Mouse (Mus musculus) embryonic facial prominence, embryonic 12.5 days (tissue): ENCODE measurements around the gene Klf7. TPM values are rescaled to one million over a fixed set of nuclear protein-coding genes. Genes with fewer than 3 reads are reported as not detected.
A peak's percentile ranks its signal among the peaks of the same experiment; 100 is the strongest.

Experiments used
- ATAC-seq: fragments of 200-750 bp; cut with Nextera tagmentation; 2 replicates; pipeline ENCODE4 v1.8.0; 2017; ENCODE audit not compliant: insufficient number of reproducible peaks, insufficient read depth, low FRiP score, low TSS enrichment
- H3K27ac ChIP-seq: fragments of 300-500 bp; sonication (generic); 2 replicates; pipeline ENCODE4 v1.5.1; 2016; ENCODE audit warnings: mild to moderate bottlenecking
- H3K27me3 ChIP-seq: fragments of 300-500 bp; sonication (generic); 2 replicates; pipeline ENCODE4 v1.6.1; 2016; ENCODE audit warnings: mild to moderate bottlenecking, moderate library complexity
- H3K36me3 ChIP-seq: fragments of 300-500 bp; sonication (generic); 2 replicates; pipeline ENCODE4 v1.6.1; 2016; ENCODE audit warnings: mild to moderate bottlenecking
- H3K4me1 ChIP-seq: fragments of 300-500 bp; sonication (generic); 2 replicates; pipeline ENCODE4 v1.6.1; 2016
- H3K4me2 ChIP-seq: fragments of 300-500 bp; sonication (generic); replicated peaks from 2 replicates; pipeline ENCODE4 v1.6.1; 2016; ENCODE audit warnings: mild to moderate bottlenecking, moderate library complexity
- H3K4me3 ChIP-seq: fragments of 300-500 bp; sonication (generic); 2 replicates; pipeline ENCODE4 v1.5.1; 2016; ENCODE audit warnings: mild to moderate bottlenecking
- H3K9ac ChIP-seq: fragments of 300-500 bp; sonication (generic); 2 replicates; pipeline ENCODE4 v1.6.1; 2016; ENCODE audit warnings: mild to moderate bottlenecking, moderate library complexity
- H3K9me3 ChIP-seq: fragments of 300-500 bp; sonication (generic); 2 replicates; pipeline ENCODE4 v1.6.1; 2016; ENCODE audit warnings: mild to moderate bottlenecking, moderate library complexity
- WGBS: fragments of 180-500 bp; shearing (Covaris S2); methylation state at CpG from one replicate; pipeline ENCODE4 v1.1.7; 2016; 5-methylcytosine and 5-hydroxymethylcytosine counted together
- polyA plus RNA-seq: library from polyadenylated mRNA; unstranded; fragments of >200 nt; fragmentation: Nextera tagmentation; extraction: Ambion mirVana; gene quantifications from 2 replicates; pipeline ENCODE4 v1.2.1, GENCODE M21; 2016

The Klf7 gene
- polyA plus RNA-seq, 1 experiment from 2014 or later: 23.3 TPM

DNA sequence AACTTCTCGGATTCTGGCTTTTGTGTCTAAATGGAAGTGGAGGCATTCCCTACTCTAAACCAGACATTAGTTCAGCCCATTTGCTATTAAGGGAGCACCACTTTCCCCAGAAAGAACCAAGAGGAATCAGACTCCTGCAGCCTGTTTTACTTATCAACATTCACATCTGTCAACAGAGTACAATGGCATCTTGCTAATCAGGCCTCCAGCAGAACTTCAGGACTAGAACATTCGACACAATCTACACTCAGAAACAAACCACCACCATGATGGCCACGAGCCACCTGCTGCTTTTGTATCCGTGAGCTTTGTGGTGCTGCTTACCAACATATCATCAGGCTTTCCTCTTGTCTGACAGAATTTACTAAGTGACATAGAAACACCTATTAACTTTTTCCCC, 23.3 kb downstream of the Klf7 start:
- H3K4me2 ChIP-seq: no peak overlapping the region
- no peaks in the 10 kb centered on the region for H3K36me3 ChIP-seq

DNA sequence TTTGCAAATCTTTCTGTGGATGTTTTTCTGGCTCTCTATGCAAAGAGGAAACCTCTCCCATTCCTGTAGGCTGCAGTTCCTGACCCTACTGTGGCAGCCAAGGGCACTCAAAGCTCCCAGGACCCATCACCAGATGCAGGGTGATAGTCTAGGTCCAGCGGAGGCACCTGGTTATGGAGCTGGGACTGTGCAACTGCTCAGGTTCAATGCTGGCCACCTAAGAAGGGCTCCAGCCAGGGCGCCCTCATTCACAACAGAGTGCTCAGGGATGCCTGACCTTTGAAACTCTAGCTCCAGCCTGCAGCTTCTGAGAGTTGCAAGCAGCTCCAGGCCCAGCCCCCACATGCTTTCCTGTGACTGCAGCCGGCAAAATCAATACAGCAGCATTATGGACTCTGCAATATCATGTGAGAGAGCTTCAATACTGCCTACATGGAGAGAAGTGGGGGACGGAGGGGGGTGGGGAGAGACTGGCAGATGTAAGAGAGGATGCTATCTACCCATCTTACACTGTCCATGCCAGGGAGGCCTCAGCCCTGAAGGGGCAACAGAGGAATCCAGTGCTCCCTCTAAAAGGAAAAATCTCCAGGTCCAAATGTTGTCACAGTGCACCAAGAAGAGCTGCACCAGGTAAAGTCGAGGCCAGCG, 24.3 kb downstream of the Klf7 start:
- Histone ChIP-seq H3K9me3 (no peaks in the 10 kb centered on the region), H3K4me3 (no peak overlapping the region), H3K27ac (no peak overlapping the region), H3K36me3 (no peaks in the 10 kb centered on the region), H3K9ac (no peak overlapping the region), H3K27me3 (no peaks in the 10 kb centered on the region), H3K4me2 (no peak overlapping the region), H3K4me1 (peaks cover 21% of the 10 kb centered on the region)
- ATAC-seq: no peak
- WGBS: 53% methylated on average over 6 of the region's 6 CpGs

More for the DNA sequence above, 23.3 kb downstream of the Klf7 start:
- H3K4me1 ChIP-seq: peaks cover 21% of the 10 kb centered on the region
- H3K4me3 ChIP-seq: no peak overlapping the region
- no peaks in the 10 kb centered on the region for H3K9me3 ChIP-seq
- ATAC-seq: no peak
- H3K9ac ChIP-seq: no peak overlapping the region
- no peaks in the 10 kb centered on the region for H3K27me3 ChIP-seq
- 63% methylated on average over 4 of the region's 4 CpGs for WGBS
- H3K27ac ChIP-seq: no peak overlapping the region

DNA sequence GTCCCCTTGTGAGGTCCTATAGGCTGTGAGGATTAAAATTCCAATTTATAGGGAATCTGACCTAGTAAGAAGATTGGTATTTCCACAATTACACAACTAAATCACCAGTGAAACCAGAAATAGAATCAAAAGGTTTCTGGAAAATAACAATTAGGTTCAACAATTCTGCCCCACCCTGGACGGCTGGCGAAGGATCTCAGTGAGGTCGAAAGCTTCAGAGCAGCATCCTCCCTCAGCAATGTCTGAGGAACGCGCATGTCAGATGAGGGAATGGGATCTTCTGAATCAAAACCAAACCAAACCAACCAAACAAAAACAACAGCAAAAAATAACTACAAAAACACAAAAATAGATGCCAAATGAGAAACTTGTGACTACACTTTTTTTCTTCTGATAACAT, 29.1 kb downstream of the Klf7 start:
- no peak overlapping the region for H3K4me3 ChIP-seq
- H3K27ac ChIP-seq: no peak overlapping the region
- peaks cover 14% of the 10 kb centered on the region for H3K4me1 ChIP-seq
- no peaks in the 10 kb centered on the region for H3K9me3 ChIP-seq
- 92% methylated on average over 5 of the region's 5 CpGs for WGBS
- no peaks in the 10 kb centered on the region for H3K27me3 ChIP-seq
- ATAC-seq: no peak
- H3K9ac ChIP-seq: no peak overlapping the region
- H3K4me2 ChIP-seq: no peak overlapping the region
- no peaks in the 10 kb centered on the region for H3K36me3 ChIP-seq

DNA sequence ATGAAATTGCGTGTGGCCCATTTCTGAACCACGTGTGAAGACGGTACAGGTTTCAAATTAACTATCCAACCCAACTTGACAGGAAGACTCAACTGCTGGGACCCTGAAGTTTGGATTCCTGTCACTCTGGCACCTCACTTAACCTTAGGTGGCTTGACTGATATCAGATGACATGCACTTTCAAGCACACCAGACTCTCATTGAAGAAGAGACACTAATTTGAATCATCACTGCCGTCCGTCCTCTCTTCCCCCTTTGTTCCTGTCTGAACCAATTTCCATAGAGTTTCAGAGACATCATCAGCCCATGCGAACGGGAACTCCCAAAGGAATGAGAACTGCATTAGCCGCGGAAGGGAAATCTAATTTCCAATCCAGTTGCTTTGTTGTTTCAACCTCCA, 30.5 kb downstream of the Klf7 start:
- WGBS: 70% methylated on average over 9 of the region's 9 CpGs
- H3K4me1 ChIP-seq: peaks cover 13% of the 10 kb centered on the region
- H3K27ac ChIP-seq: no peak overlapping the region
- no peaks in the 10 kb centered on the region for H3K9me3 ChIP-seq
- no peaks in the 10 kb centered on the region for H3K27me3 ChIP-seq
- no peak overlapping the region for H3K9ac ChIP-seq
- no peaks in the 10 kb centered on the region for H3K36me3 ChIP-seq
- no peak overlapping the region for H3K4me3 ChIP-seq
- H3K4me2 ChIP-seq: no peak overlapping the region
- no peak for ATAC-seq

DNA sequence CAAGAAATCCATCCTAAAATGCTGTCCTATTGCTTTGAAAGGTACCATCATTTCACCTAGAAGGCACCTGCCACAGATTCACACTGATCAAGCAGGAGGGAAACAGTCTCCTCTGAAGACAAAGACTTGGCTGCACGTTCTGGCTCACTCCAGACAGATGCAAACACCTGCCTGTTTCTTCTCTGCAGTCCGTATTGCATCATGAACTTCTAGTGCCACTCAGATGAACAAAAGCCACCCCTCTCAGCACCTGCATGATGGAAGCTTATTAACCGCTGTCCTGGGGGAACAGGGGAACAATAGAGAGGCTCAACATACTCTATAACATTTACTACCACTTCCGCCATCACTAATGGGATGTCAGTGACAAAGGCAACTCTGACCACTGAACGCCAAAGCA, 31.5 kb downstream of the Klf7 start:
- no peak for ATAC-seq
- Histone ChIP-seq H3K4me2 (no peak overlapping the region), H3K36me3 (no peaks in the 10 kb centered on the region), H3K27ac (no peak overlapping the region), H3K9me3 (no peaks in the 10 kb centered on the region), H3K4me3 (no peak overlapping the region), H3K4me1 (peaks cover 13% of the 10 kb centered on the region), H3K9ac (no peak overlapping the region), H3K27me3 (no peaks in the 10 kb centered on the region)
- WGBS: 84% methylated on average over 5 of the region's 5 CpGs

DNA sequence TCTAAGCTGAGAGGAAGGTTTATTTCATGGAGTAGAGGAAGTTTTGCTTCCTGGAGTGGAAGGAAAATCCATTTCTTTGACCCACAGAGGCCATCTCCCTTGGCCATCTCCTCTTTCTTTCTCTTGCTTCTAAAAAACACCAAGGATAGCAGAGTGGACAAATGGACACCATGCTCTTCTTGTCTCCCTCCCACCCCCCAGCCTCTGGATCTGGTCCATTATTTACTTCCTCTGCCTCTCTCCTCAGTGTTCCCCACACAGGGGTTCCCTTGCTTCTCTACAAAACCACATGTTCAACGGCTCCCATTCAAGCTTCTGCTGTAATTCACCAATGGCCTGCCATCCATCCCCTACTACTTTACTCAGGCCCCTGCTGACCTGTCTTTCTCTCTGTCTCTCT, 32.4 kb downstream of the Klf7 start:
- Histone ChIP-seq H3K9me3 (no peaks in the 10 kb centered on the region), H3K27ac (no peak overlapping the region), H3K36me3 (no peaks in the 10 kb centered on the region), H3K4me2 (no peak overlapping the region), H3K9ac (no peak overlapping the region), H3K27me3 (no peaks in the 10 kb centered on the region), H3K4me1 (peaks cover 13% of the 10 kb centered on the region), H3K4me3 (no peak overlapping the region)
- 81% methylated on average over 1 of the region's 1 CpGs for WGBS
- ATAC-seq: no peak

DNA sequence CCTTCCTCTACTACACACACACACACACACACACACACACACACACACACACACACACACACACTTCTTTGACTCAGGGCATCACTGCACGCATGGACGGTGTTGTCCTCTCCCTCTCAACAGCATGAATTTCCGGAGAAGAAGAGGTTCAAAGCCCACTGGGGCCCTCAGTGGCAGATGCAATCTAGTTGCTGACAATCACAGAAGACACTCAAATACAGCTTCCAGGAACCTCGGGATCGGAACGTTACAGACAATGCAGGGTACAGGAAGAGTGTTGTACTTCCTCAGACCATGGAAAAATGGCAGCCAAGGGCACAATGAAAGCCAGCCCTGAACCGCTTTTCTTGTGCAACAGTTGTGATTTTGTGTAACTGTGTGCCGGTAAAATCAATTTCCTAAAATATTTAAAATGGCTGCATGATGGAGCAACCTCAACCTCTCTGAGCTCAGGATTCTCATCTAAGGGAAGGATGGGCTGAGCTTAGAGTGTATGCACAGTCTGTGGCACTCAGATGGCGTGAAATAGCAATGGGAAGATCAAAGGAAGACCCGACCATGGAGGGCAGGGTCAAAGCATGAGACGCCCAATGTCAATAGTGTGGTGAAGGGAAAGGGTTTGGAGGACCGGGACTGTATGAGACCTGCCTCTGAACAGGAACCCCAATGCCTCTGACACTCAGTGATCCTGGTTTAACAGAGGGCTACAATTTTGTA, 33.3 kb downstream of the Klf7 start:
- no peaks in the 10 kb centered on the region for H3K9me3 ChIP-seq
- 0 out of 2 replicates have a peak, but pooled peaks have one; percentile 8 for ATAC-seq
- peaks cover 13% of the 10 kb centered on the region for H3K4me1 ChIP-seq
- H3K27me3 ChIP-seq: no peaks in the 10 kb centered on the region
- no peak overlapping the region for H3K4me3 ChIP-seq
- 67% methylated on average over 12 of the region's 12 CpGs for WGBS
- H3K9ac ChIP-seq: no peak overlapping the region
- no peaks in the 10 kb centered on the region for H3K36me3 ChIP-seq
- H3K27ac ChIP-seq: peak overlapping the region; percentile 41; the same call in 1 of the 2 replicates
- peak overlapping the region; percentile 32; the same call in 1 of the 2 replicates for H3K4me2 ChIP-seq

DNA sequence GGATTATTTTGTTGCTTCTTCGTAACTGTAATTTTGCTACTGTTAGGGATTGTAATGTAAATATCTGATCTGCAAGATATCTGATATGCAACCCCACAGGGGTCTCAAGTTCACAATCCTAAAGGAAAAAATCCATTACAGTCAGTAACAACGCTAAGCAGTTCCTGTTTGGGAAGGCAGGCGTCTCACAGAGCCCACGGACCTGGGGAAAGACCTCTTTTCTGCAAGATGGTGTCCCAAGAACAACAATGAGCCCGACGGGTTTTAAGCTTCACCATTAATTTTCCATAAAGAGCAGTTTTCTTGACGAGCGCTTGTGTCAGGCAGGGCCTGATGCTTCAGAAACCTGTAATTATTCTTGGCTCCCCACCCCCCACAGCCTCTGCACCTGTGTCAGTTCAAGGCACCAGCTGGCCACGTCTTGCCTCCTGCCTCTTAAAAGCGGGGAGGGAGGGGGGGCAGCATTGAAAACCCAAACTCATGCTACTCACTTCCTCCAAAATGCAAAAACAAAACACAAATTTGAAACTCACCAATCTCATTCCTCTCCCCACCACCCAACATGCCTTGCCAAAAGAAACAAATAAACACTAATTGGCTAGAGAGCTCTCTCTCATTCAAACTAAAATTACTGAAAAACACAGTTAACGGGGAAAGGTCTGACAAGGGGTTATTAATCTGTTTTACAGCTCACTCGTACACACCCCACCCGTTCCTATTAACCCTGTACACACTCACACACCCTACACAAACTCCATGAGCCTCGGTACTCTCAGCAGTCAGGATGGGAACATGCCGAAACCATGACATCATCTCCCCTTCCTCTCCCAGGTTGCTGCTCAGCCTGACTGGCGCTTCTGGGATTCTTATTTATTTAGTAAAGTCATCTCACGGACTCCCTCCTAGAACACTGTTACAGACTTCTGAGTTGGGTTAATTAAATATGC, 34.2 kb downstream of the Klf7 start:
- peaks cover 13% of the 10 kb centered on the region for H3K4me1 ChIP-seq
- no peaks in the 10 kb centered on the region for H3K36me3 ChIP-seq
- H3K4me2 ChIP-seq: peak overlapping the region; percentile 32
- ATAC-seq: peak; percentile 82
- H3K9ac ChIP-seq: no peak overlapping the region
- no peaks in the 10 kb centered on the region for H3K9me3 ChIP-seq
- H3K27me3 ChIP-seq: no peaks in the 10 kb centered on the region
- no peak overlapping the region for H3K27ac ChIP-seq
- no peak overlapping the region for H3K4me3 ChIP-seq
- 26% methylated on average over 17 of the region's 17 CpGs for WGBS

DNA sequence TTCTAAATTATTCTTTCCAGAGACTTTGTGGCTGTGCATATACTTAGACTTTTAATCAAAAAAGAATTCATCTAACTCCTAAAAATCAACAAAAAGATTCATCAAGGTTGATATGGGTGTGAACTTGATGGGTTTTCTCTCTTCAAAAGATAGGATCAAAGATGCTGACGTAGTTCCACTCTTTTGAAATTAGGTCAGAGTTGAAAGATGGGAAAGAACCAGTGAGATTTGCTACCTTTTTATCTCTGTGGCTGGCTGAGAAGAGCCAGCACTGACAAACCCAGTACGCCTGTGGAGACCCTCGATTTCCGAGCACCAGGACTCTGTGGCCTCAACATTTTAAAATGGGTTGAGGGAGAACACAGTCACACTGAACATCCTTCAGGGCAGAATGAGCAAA, 36.2 kb downstream of the Klf7 start:
- Histone ChIP-seq H3K27me3 (no peaks in the 10 kb centered on the region), H3K9ac (no peak overlapping the region), H3K4me3 (no peak overlapping the region), H3K4me1 (peaks cover 13% of the 10 kb centered on the region), H3K27ac (no peak overlapping the region), H3K36me3 (no peaks in the 10 kb centered on the region), H3K9me3 (no peaks in the 10 kb centered on the region), H3K4me2 (no peak overlapping the region)
- ATAC-seq: no peak
- WGBS: 90% methylated on average over 4 of the region's 4 CpGs

DNA sequence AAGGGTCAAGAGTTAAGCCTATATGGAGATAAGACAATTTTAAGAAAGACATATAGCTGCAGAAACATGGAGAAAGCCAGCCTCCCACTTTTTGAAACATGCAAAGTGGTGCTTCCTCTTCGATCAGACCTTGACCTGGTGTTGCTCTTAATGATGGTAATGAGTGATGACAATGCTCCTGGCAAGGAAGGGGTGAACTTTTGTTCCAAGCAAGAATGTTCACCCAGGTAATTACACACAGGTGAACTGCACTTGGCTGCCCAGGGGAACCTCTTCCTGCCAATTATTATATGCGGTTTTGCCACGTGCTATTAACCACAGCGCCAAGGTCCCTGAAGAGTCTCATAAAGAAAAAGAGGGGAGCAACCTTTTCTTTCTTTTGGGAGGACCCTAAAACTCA, 36.7 kb downstream of the Klf7 start:
- H3K27me3 ChIP-seq: no peaks in the 10 kb centered on the region
- no peak overlapping the region for H3K9ac ChIP-seq
- H3K4me1 ChIP-seq: peaks cover 13% of the 10 kb centered on the region
- H3K27ac ChIP-seq: no peak overlapping the region
- no peak overlapping the region for H3K4me2 ChIP-seq
- no peak overlapping the region for H3K4me3 ChIP-seq
- H3K9me3 ChIP-seq: no peaks in the 10 kb centered on the region
- no peaks in the 10 kb centered on the region for H3K36me3 ChIP-seq
- WGBS: 73% methylated on average over 4 of the region's 4 CpGs
- ATAC-seq: no peak

DNA sequence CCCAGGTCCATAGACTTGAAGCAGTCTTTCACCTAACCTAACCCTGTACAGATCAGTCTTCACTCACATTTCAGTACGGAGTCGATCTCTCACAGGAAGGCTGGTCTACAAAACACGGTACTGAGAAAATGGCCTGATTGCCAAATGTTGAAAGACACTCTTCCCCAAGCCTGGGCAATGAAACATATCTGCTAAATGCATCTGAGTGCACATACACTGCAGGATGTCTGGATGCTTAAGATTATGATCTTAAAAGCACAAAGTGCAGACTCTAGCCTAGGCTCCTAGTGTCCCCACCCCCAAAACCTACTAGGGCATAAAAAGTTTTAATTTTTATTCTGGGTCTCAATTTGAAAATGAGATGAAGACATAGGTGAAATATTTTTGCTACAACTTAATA, 37.4 kb downstream of the Klf7 start:
- H3K27me3 ChIP-seq: no peaks in the 10 kb centered on the region
- no peak overlapping the region for H3K27ac ChIP-seq
- WGBS: 74% methylated on average over 3 of the region's 3 CpGs
- ATAC-seq: no peak
- H3K4me2 ChIP-seq: no peak overlapping the region
- no peak overlapping the region for H3K4me3 ChIP-seq
- H3K36me3 ChIP-seq: no peaks in the 10 kb centered on the region
- peaks cover 13% of the 10 kb centered on the region for H3K4me1 ChIP-seq
- H3K9me3 ChIP-seq: no peaks in the 10 kb centered on the region
- no peak overlapping the region for H3K9ac ChIP-seq
